Mouse (Mus musculus): ENCODE data around the gene Pdpr. TPM values are rescaled to one million over a fixed set of nuclear protein-coding genes. Genes with fewer than 3 reads are reported as not detected.
A peak's percentile ranks its signal among the peaks of the same experiment; 100 is the strongest.

Gene Pdpr
- 10.3 and 11.0 TPM in 2 replicates for polyA plus RNA-seq (2012; rRNA removed)
- 7.8 TPM in 2 replicates for polyA plus RNA-seq (2014; fragmentation: Nextera tagmentation; extraction: Ambion mirVana)

DNA sequence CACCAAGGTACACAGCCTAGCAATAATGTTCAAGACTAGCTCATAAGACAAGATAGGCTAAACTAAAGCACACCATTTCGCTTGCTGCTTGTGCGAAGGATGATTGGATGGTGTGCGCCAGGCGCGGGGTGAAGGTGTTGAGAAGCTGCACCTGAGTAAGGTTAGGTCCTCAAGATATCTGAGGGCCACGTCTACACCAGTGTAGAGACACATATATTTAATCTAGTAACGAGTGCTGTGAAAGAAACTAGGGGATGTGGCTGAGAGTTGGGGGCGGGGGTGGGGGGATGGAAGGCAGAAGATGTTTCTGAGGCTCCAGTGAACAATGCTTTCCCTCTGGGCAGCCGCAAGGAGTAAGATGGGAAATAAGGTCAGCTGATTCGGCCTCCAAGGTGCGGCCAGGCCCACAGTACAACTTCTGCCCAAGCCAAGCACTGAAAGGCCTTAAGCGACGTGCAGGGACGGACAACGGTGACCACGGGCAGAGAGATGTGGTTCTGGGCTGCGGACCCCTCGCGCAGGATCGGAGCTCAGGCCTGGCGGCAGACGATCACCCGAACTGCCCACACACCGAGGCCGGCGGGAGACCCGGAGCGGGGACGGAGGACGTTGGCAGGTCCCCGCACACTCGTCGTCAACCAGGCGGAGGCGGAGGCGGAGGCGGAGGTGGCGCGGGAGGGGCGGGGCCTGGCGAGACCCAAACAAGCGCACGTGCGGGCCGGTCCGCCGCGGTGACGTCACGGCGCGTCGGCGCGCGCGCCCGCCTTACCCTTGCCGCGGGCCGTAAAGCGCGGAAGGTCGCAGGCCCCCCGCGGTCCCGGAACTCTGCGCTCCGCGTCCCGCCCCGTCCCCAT, at the start of gene Pdpr:
Gene Pdpr, plus strand, starts transcription at position 766 of the 854 bp plus-strand sequence.
- peak within 1 kb of the TSS; percentile 73 for H3K4me2 ChIP-seq (replicated peaks; ENCODE audit: low read depth, low read length, severe bottlenecking)
- TF ChIP-seq POLR2A (IDR thresholded peaks at IDR 0.05; ENCODE audit: borderline replicate concordance, extremely low read depth, insufficient read depth, insufficient read length), result no peak
- ATAC-seq (ENCODE audit: low FRiP score, low read depth) (peak; percentile 96), DNase-seq (ENCODE audit: low spot score) (peak; percentile 82)
- H3K9me3 ChIP-seq (ENCODE audit: control insufficient read depth, low read length), result no peaks in the 10 kb centered on the region
- H3K27me3 ChIP-seq (ENCODE audit: control insufficient read depth, insufficient read depth, low read length), result no peaks in the 10 kb centered on the region
- H3K36me3 ChIP-seq (ENCODE audit: control insufficient read depth, insufficient read depth, low read length), result no peaks in the 10 kb centered on the region
- peak within 1 kb of the TSS; percentile 66 for H3K9ac ChIP-seq (ENCODE audit: low read depth, low read length, severe bottlenecking)
- H3K27ac ChIP-seq (replicated peaks; ENCODE audit: low read depth, low read length), result no peak within 1 kb of the TSS
- no peaks in the 10 kb centered on the region; the same call in 1 of the 2 replicates for H3K4me1 ChIP-seq (ENCODE audit: control insufficient read depth, insufficient read depth, low read length)
- 11% methylated on average over 31 of the region's 72 CpGs for WGBS
- H3K4me3 ChIP-seq (replicated peaks; ENCODE audit: low read length), result peak within 1 kb of the TSS; percentile 55

DNA sequence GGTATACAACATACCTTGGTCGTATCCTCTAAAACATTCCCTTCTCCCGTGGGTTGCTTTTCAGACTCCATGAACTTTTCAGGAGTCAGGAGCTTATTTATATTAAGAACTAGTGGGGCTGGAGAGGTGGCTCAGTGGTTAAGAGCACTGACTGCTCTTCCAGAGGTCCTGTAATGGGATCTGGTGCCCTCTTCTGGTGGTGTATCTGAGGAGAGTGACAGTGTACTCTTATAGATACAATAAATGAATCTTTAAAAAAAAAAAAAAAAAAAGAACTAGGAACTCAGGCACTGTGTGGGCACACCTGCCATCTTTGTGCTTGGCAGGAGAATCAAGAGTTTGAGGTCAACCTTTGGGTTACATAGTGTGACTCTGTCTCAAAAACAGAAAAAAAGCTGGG, 45.7 kb upstream of the Pdpr start:
- no peak for TF ChIP-seq POLR2A (IDR thresholded peaks at IDR 0.05; ENCODE audit: borderline replicate concordance, extremely low read depth, insufficient read depth, insufficient read length)
- Histone ChIP-seq H3K27me3 (ENCODE audit: control insufficient read depth, insufficient read depth, low read length) (no peaks in the 10 kb centered on the region), H3K27ac (replicated peaks; ENCODE audit: low read depth, low read length) (no peak overlapping the region), H3K4me2 (replicated peaks; ENCODE audit: low read depth, low read length, severe bottlenecking) (no peak overlapping the region), H3K9me3 (ENCODE audit: control insufficient read depth, low read length) (no peaks in the 10 kb centered on the region), H3K4me1 (ENCODE audit: control insufficient read depth, insufficient read depth, low read length) (no peaks in the 10 kb centered on the region), H3K36me3 (ENCODE audit: control insufficient read depth, insufficient read depth, low read length) (peaks cover 99% of the 10 kb centered on the region), H3K4me3 (replicated peaks; ENCODE audit: low read length) (no peak overlapping the region), H3K9ac (ENCODE audit: low read depth, low read length, severe bottlenecking) (no peak overlapping the region)
- no peak for ATAC-seq (ENCODE audit: low FRiP score, low read depth)
- WGBS, result 91% methylated on average over 2 of the region's 2 CpGs
- no peak for DNase-seq (ENCODE audit: low spot score)

DNA sequence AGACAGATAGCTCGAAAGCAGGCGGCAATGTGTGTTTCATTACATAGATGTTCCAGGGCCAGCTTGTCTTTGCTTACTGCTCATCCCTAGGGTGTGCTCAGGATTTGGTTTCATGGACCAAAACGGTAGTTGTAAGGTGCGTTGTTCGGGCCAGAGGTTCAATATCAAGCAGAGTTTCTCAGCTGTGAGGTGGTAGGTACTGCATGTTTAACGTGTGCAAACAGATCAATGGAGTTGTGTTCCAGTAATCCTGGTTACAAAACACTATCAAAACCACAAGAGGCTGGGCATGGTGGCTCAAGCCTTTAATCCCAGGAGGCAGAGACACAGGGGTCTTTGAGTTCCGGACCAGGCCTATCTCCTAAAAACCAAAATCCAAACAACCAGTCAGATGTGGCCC, 45.3 kb upstream of the Pdpr start:
- Histone ChIP-seq H3K9ac (ENCODE audit: low read depth, low read length, severe bottlenecking) (no peak overlapping the region), H3K27ac (replicated peaks; ENCODE audit: low read depth, low read length) (no peak overlapping the region), H3K4me3 (replicated peaks; ENCODE audit: low read length) (no peak overlapping the region), H3K27me3 (ENCODE audit: control insufficient read depth, insufficient read depth, low read length) (no peaks in the 10 kb centered on the region), H3K4me2 (replicated peaks; ENCODE audit: low read depth, low read length, severe bottlenecking) (no peak overlapping the region), H3K9me3 (ENCODE audit: control insufficient read depth, low read length) (no peaks in the 10 kb centered on the region), H3K4me1 (ENCODE audit: control insufficient read depth, insufficient read depth, low read length) (no peaks in the 10 kb centered on the region), H3K36me3 (ENCODE audit: control insufficient read depth, insufficient read depth, low read length) (peaks cover 99% of the 10 kb centered on the region)
- no peak for TF ChIP-seq POLR2A (IDR thresholded peaks at IDR 0.05; ENCODE audit: borderline replicate concordance, extremely low read depth, insufficient read depth, insufficient read length)
- WGBS, result 96% methylated on average over 7 of the region's 7 CpGs
- no peak for DNase-seq (ENCODE audit: low spot score)
- no peak for ATAC-seq (ENCODE audit: low FRiP score, low read depth)

DNA sequence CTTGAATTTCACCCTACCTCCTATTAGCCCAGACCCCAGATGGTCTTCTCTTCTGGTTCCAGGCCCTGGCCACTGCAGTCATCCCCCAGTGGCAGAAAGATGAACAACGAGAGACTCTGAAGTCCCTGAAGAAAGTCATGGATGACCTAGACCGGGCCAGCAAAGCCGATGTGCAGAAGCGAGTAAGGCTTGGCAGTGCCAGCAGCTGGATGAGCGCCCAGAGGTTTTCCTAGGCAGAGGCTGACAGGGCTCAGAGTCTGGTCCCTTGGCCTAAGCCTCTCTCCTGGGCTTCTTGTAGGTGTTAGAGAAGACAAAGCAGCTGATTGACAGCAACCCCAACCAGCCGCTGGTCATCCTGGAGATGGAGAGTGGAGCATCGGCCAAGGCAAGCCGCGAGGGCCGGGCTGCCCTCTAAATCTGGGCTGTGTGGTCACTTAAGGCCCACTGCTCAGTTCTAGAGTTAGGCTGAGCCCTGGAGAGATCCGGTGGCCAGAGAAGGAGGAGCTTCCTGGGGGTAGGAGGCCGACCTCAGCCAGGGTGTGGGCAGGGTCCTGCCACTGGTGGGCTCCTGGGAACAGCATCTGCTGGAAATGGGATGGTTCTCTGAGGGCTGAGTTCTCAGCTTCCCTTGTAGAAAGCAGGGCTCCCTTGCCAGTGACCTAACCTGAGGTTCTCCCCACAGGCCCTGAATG, 40.5 kb upstream of the Pdpr start:
- Histone ChIP-seq H3K9me3 (ENCODE audit: control insufficient read depth, low read length) (no peaks in the 10 kb centered on the region), H3K4me2 (replicated peaks; ENCODE audit: low read depth, low read length, severe bottlenecking) (no peak overlapping the region), H3K27me3 (ENCODE audit: control insufficient read depth, insufficient read depth, low read length) (no peaks in the 10 kb centered on the region), H3K36me3 (ENCODE audit: control insufficient read depth, insufficient read depth, low read length) (peaks cover 75% of the 10 kb centered on the region), H3K4me1 (ENCODE audit: control insufficient read depth, insufficient read depth, low read length) (peaks cover 9% of the 10 kb centered on the region), H3K4me3 (replicated peaks; ENCODE audit: low read length) (no peak overlapping the region), H3K27ac (replicated peaks; ENCODE audit: low read depth, low read length) (no peak overlapping the region), H3K9ac (ENCODE audit: low read depth, low read length, severe bottlenecking) (no peak overlapping the region)
- TF ChIP-seq POLR2A (IDR thresholded peaks at IDR 0.05; ENCODE audit: borderline replicate concordance, extremely low read depth, insufficient read depth, insufficient read length), result no peak
- DNase-seq (ENCODE audit: low spot score), result no peak
- 93% methylated on average over 12 of the region's 12 CpGs for WGBS
- no peak for ATAC-seq (ENCODE audit: low FRiP score, low read depth)

DNA sequence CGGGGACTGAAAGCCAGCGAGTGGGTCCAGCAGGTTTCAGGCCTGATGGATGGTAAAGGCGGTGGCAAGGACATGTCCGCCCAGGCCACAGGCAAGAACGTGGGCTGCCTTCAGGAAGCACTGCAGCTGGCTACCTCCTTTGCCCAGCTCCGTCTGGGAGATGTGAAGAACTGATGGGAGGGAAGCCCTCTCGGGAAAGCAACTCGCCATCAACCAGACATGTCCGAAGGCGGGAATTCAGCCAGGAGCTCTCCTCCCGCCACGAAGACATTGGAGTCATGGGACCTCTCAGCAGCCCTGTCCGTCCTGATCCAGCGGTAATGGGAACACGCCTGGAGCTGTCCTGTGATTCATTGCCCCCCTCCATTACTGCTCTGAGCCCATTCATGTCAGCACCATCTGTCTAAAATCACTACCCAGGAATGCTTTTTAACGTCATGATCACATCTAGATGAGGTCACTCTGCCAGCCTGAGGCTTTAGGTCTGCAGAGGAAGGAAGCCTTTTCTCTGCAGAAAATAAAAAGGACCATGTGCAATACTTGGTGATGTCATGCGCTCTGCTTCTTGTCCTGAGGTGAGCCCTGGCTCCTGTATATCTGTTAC, 39.3 kb upstream of the Pdpr start:
- Histone ChIP-seq H3K27ac (replicated peaks; ENCODE audit: low read depth, low read length) (no peak overlapping the region), H3K4me2 (replicated peaks; ENCODE audit: low read depth, low read length, severe bottlenecking) (no peak overlapping the region), H3K27me3 (ENCODE audit: control insufficient read depth, insufficient read depth, low read length) (no peaks in the 10 kb centered on the region), H3K9ac (ENCODE audit: low read depth, low read length, severe bottlenecking) (no peak overlapping the region), H3K9me3 (ENCODE audit: control insufficient read depth, low read length) (no peaks in the 10 kb centered on the region), H3K4me1 (ENCODE audit: control insufficient read depth, insufficient read depth, low read length) (peaks cover 9% of the 10 kb centered on the region), H3K4me3 (replicated peaks; ENCODE audit: low read length) (no peak overlapping the region), H3K36me3 (ENCODE audit: control insufficient read depth, insufficient read depth, low read length) (peaks cover 63% of the 10 kb centered on the region)
- no peak for TF ChIP-seq POLR2A (IDR thresholded peaks at IDR 0.05; ENCODE audit: borderline replicate concordance, extremely low read depth, insufficient read depth, insufficient read length)
- ATAC-seq (ENCODE audit: low FRiP score, low read depth), result no peak
- no peak for DNase-seq (ENCODE audit: low spot score)
- WGBS, result 90% methylated on average over 17 of the region's 17 CpGs

Data from limb, embryonic 14.5 days (tissue).